Mouse (Mus musculus) forebrain, postnatal 0 days (tissue): ENCODE results near the gene Camk2d. TPM values are rescaled to one million over a fixed set of nuclear protein-coding genes. Genes with fewer than 3 reads are reported as not detected.

Source experiments
- ATAC-seq: fragments of 200-750 bp; cut with Nextera tagmentation; 2 replicates; pipeline ENCODE4 v1.8.0; 2017; ENCODE audit warnings: mild to moderate bottlenecking, moderate library complexity
- DNase-seq: peaks from one replicate; pipeline ENCODE4 v3.0.0-alpha.2; 2015
- H3K27ac ChIP-seq: fragments of 300-500 bp; sonication (generic); 2 replicates; pipeline ENCODE4 v1.5.1; 2014; ENCODE audit warnings: low read depth, mild to moderate bottlenecking, antibody characterized with exemption, low read length, moderate library complexity, mixed read lengths
- H3K27me3 ChIP-seq: fragments of 300-500 bp; sonication (generic); 2 replicates; pipeline ENCODE4 v1.6.1; 2014; ENCODE audit warnings: mild to moderate bottlenecking, low read length, mixed read lengths; ENCODE audit not compliant: insufficient read depth
- H3K36me3 ChIP-seq: fragments of 300-500 bp; sonication (generic); 2 replicates; pipeline ENCODE4 v1.6.1; 2014; ENCODE audit warnings: mild to moderate bottlenecking, moderate library complexity; ENCODE audit not compliant: insufficient read depth
- H3K4me1 ChIP-seq: fragments of 300-500 bp; sonication (generic); 2 replicates; pipeline ENCODE4 v1.6.1; 2014; ENCODE audit warnings: antibody characterized with exemption; ENCODE audit not compliant: insufficient read depth
- H3K4me2 ChIP-seq: fragments of 300-500 bp; sonication (generic); 2 replicates; pipeline ENCODE4 v1.6.1; 2014; ENCODE audit warnings: low read depth, mild to moderate bottlenecking, moderate library complexity
- H3K4me3 ChIP-seq: fragments of 300-500 bp; sonication (generic); 2 replicates; pipeline ENCODE4 v1.5.1; 2014; ENCODE audit warnings: low read depth, low read length, mixed read lengths
- H3K9ac ChIP-seq: fragments of 300-500 bp; sonication (generic); 2 replicates; pipeline ENCODE4 v1.6.1; 2014; ENCODE audit warnings: mild to moderate bottlenecking
- H3K9me3 ChIP-seq: fragments of 300-500 bp; sonication (generic); 2 replicates; pipeline ENCODE4 v1.6.1; 2016; ENCODE audit warnings: low read length
- CTCF ChIP-seq: sonication (generic); IDR thresholded peaks from 2 replicates; pipeline ENCODE4 v1.5.1; 2016; ENCODE audit warnings: antibody characterized with exemption, control low read depth, low read depth
- WGBS: fragments of 180-500 bp; shearing (Covaris S2); extraction: QIAGEN DNeasy Blood & Tissue Kit; methylation state at CpG from one replicate; pipeline ENCODE4 v1.1.7; 2014; 5-methylcytosine and 5-hydroxymethylcytosine counted together
- polyA plus RNA-seq: library from polyadenylated mRNA; unstranded; fragments of >200 nt; fragmentation: Nextera tagmentation; extraction: Ambion mirVana; gene quantifications from 2 replicates; pipeline ENCODE4 v1.2.1, GENCODE M21; 2015
- total RNA-seq: library from RNA; depleted of rRNA; stranded (reverse); fragments of >200 nt; gene quantifications from 2 replicates; pipeline ENCODE4 v1.2.3, GENCODE M21; 2014

The Camk2d gene
- total and polyA plus RNA-seq, 2 experiments from 2014 or later: 52.8 to 97.7 TPM

DNA sequence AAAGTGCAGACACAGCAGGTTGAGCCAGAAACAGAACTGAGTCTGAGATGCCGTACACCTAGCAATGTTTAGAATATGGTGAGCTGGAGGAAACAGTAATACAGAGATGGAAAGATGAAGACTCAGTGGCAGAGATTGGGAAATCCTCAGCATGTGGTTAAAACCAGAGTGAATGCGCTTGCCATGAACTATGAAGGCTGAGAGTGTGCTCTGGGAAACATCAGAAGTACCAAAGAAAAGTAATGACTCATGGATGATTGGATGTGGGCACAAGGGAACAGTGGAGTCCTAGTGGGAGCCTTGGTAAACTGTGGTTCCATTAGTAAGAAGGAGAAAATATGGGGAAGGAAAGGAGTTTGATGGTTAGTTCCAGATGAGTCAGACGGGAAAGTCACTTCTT lies 231.8 kb downstream of the Camk2d start:
- Histone ChIP-seq H3K4me3 (no peak overlapping the region), H3K9ac (no peak overlapping the region), H3K9me3 (no peaks in the 10 kb centered on the region), H3K27ac (no peak overlapping the region), H3K27me3 (no peaks in the 10 kb centered on the region), H3K4me1 (no peaks in the 10 kb centered on the region), H3K4me2 (no peak overlapping the region), H3K36me3 (no peaks in the 10 kb centered on the region)
- 95% methylated on average over 3 of the region's 3 CpGs for WGBS
- ATAC-seq (no peak), DNase-seq (no peak)
- TF ChIP-seq CTCF: no peak

DNA sequence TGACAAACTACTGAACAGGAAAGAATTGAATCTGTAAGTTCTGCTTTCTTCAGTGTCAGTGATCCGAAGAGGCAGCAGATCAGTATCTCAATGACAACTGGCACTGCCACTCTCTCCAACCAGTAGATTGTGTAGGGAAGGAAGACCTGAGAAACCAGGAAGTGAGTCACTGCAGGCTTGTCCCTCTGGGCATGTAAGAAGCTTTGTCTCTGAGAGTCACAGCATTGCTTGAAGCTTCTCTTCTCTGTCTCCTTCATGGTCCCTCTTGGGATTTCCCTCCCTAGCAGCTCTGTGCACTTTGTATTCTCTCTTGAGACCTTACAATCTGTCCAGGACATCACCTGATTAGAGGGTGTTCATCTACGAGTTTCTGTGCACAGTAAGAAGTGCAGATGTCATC lies 233.7 kb downstream of the Camk2d start:
- WGBS: 86% methylated on average over 2 of the region's 2 CpGs
- ATAC-seq (no peak), DNase-seq (no peak)
- Histone ChIP-seq H3K9ac (no peak overlapping the region), H3K27ac (no peak overlapping the region), H3K4me2 (no peak overlapping the region), H3K4me3 (no peak overlapping the region), H3K36me3 (no peaks in the 10 kb centered on the region), H3K4me1 (no peaks in the 10 kb centered on the region), H3K27me3 (no peaks in the 10 kb centered on the region), H3K9me3 (no peaks in the 10 kb centered on the region)
- TF ChIP-seq CTCF: no peak

- TF ChIP-seq CTCF: no peak
- H3K36me3 ChIP-seq: no peaks in the 10 kb centered on the region
- no peak for DNase-seq
Measured at GRCm38 (mm10) chr3:126831418-126832138, 235.5 kb downstream of the Camk2d start.

GRCm38 (mm10) chr3:126834641-126835167 lies 238.6 kb downstream of the Camk2d start:
- no peak for ATAC-seq
- H3K36me3 ChIP-seq: no peaks in the 10 kb centered on the region

More at GRCm38 (mm10) chr3:126831418-126832138, 235.5 kb downstream of the Camk2d start:
- Histone ChIP-seq H3K4me2 (no peak overlapping the region), H3K9me3 (no peaks in the 10 kb centered on the region), H3K27me3 (no peaks in the 10 kb centered on the region), H3K27ac (no peak overlapping the region), H3K4me3 (no peak overlapping the region), H3K4me1 (no peaks in the 10 kb centered on the region), H3K9ac (no peak overlapping the region)
- no peak for ATAC-seq
- WGBS: 85% methylated on average over 6 of the region's 6 CpGs

GRCm38 (mm10) chr3:126842780-126843179 lies 246.7 kb downstream of the Camk2d start:
- H3K27me3 ChIP-seq: no peaks in the 10 kb centered on the region
- H3K4me3 ChIP-seq: no peak overlapping the region
- ATAC-seq: no peak
- no peaks in the 10 kb centered on the region for H3K4me1 ChIP-seq
- H3K9ac ChIP-seq: no peak overlapping the region
- TF ChIP-seq CTCF: 0 out of 2 replicates have a peak, but pooled peaks have one; percentile 2
- no peak overlapping the region for H3K4me2 ChIP-seq
- 79% methylated on average over 9 of the region's 9 CpGs for WGBS
- H3K9me3 ChIP-seq: no peaks in the 10 kb centered on the region
- H3K27ac ChIP-seq: no peak overlapping the region
- DNase-seq: no peak
- H3K36me3 ChIP-seq: no peaks in the 10 kb centered on the region

More at GRCm38 (mm10) chr3:126834641-126835167, 238.6 kb downstream of the Camk2d start:
- Histone ChIP-seq H3K4me2 (no peak overlapping the region), H3K9me3 (no peaks in the 10 kb centered on the region), H3K4me3 (no peak overlapping the region), H3K27me3 (no peaks in the 10 kb centered on the region), H3K27ac (no peak overlapping the region), H3K4me1 (no peaks in the 10 kb centered on the region), H3K9ac (no peak overlapping the region)
- 59% methylated on average over 5 of the region's 5 CpGs for WGBS
- no peak for TF ChIP-seq CTCF
- DNase-seq: no peak

- 91% methylated on average over 7 of the region's 7 CpGs for WGBS
- H3K4me1 ChIP-seq: no peaks in the 10 kb centered on the region
- ATAC-seq: no peak
- no peaks in the 10 kb centered on the region for H3K9me3 ChIP-seq
- no peak for DNase-seq
- no peak overlapping the region for H3K9ac ChIP-seq
- no peaks in the 10 kb centered on the region for H3K27me3 ChIP-seq
- no peak overlapping the region for H3K27ac ChIP-seq
- H3K4me3 ChIP-seq: no peak overlapping the region
- TF ChIP-seq CTCF: no peak
- no peaks in the 10 kb centered on the region for H3K36me3 ChIP-seq
- no peak overlapping the region for H3K4me2 ChIP-seq
Measured at GRCm38 (mm10) chr3:126844809-126845208, 248.7 kb downstream of the Camk2d start.

DNA sequence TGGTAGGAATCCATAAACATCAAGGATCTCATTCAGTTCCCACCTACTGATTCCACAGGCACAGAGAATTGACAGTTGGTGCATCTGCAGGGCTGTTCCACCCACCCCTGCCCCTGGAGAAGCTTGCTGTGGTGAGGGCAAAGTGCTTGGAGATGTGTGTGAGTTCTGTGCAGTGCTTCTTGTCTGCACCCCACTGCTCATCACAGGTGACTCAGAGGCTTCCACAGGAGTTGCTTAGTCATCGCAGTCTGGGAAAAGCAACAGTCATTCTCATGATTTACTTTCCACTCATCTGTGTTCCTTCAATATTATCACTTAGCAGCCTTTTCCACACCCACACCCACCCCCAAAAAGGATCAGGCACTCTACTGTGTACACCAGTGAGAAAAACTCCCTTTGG lies 252.0 kb downstream of the Camk2d start:
- 96% methylated on average over 1 of the region's 1 CpGs for WGBS
- no peak for DNase-seq

More for the DNA sequence above, 252.0 kb downstream of the Camk2d start:
- Histone ChIP-seq H3K4me3 (no peak overlapping the region), H3K36me3 (no peaks in the 10 kb centered on the region), H3K9ac (no peak overlapping the region), H3K4me1 (no peaks in the 10 kb centered on the region), H3K27ac (no peak overlapping the region), H3K4me2 (no peak overlapping the region), H3K9me3 (no peaks in the 10 kb centered on the region), H3K27me3 (no peaks in the 10 kb centered on the region)
- TF ChIP-seq CTCF: no peak
- ATAC-seq: no peak
